In genomic region chr2:140113851-140114250, GRCm38 (mm10) we compare ENCODE assay signal across 11 mouse cellular contexts. TPM values are rescaled to one million over a fixed set of nuclear protein-coding genes. Genes with fewer than 3 reads are reported as not detected.
DNase-seq lines count a peak whose midpoint lies in the region.
"Had no signal": no experiment of that assay in that cellular context is flagged by ENCODE, and none has a peak within 500 bp of the region (broad histone marks: within the 10 kb centered on the region; RNA-seq: fewer than 3 reads in every experiment).

No protein-coding gene starts in this region.

- intact Hi-C loops in left cerebral cortex, postnatal 36 days (cut with DNase I): no loop called here

- peak; percentile 71 for DNase-seq in brain, adult 2 months (ENCODE audit: low read depth, low spot score)
- peak; percentile 20 for DNase-seq in brain, embryonic 18.5 days (ENCODE audit: low read depth, low spot score)
- DNase-seq in layer of hippocampus, adult 11-12 months (ENCODE audit: low spot score): peak; percentile 58
- DNase-seq in left cerebral cortex, postnatal 36 days (ENCODE audit: low spot score in 2 of 2): peak; percentile 26 to 37
- DNase-seq in cerebellum, adult 18-20 months: no peak
- DNase-seq in ovary, adult 18-20 months (ENCODE audit: low spot score): no peak
- no peak for DNase-seq in kidney, postnatal 36 days
- DNase-seq: cerebellum, postnatal 14 days; kidney, adult 18-20 months had no signal

RNA-seq across cellular contexts. Expression of gene Gm17374, which starts 38.0 kb away (rescaled TPM):
- not detected for total RNA-seq in left cerebral cortex, postnatal 36 days (2021)
- total RNA-seq: gastrocnemius, adult 8-10 months; left cerebral cortex, adult 8-10 months had no signal

RNA-seq across cellular contexts. Expression of gene Tasp1, which starts 47.2 kb away (rescaled TPM):
- total RNA-seq in left cerebral cortex, postnatal 36 days (2021): 10 to 100 TPM; 34.5 to 37.9 TPM

RNA-seq across cellular contexts. Expression of gene Esf1, which starts 56.5 kb away (rescaled TPM):
- total RNA-seq in left cerebral cortex, postnatal 36 days (2021): 10 to 100 TPM; 16.0 to 23.9 TPM

RNA-seq across cellular contexts. Expression of gene Ndufaf5, which starts 56.6 kb away (rescaled TPM):
- total RNA-seq in left cerebral cortex, postnatal 36 days (2021): 10 to 100 TPM; 44.9 to 50.0 TPM

Comparison
In these comparisons a context has a peak if more than half of its experiments do, and no peak if none do; other contexts are left out.
1. DNase-seq: peak in brain, adult 2 months (single experiment), brain, embryonic 18.5 days (single experiment), layer of hippocampus, adult 11-12 months (single experiment) and left cerebral cortex, postnatal 36 days (2 of 2); none in cerebellum, adult 18-20 months (0 of 2), ovary, adult 18-20 months (single experiment) and kidney, postnatal 36 days (0 of 2).